Mouse (Mus musculus) hindbrain, embryonic 14.5 days (tissue): ENCODE measurements around the gene Gabrg3. TPM values are rescaled to one million over a fixed set of nuclear protein-coding genes. Genes with fewer than 3 reads are reported as not detected.

Experiments
- ATAC-seq: fragments of 200-750 bp; cut with Nextera tagmentation; 2 replicates; pipeline ENCODE4 v1.8.0; 2017; ENCODE audit warnings: moderate number of reproducible peaks, mild to moderate bottlenecking, moderate TSS enrichment, moderate library complexity; ENCODE audit not compliant: low FRiP score
- DNase-seq: peaks from one replicate; pipeline ENCODE4 v3.0.0-alpha.2; 2015; ENCODE audit warnings: low spot score
- H3K27ac ChIP-seq: fragments of 300-500 bp; sonication (generic); 2 replicates; pipeline ENCODE4 v1.5.1; 2014; ENCODE audit warnings: mild to moderate bottlenecking, moderate library complexity
- H3K27me3 ChIP-seq: fragments of 300-500 bp; sonication (generic); 2 replicates; pipeline ENCODE4 v1.6.1; 2014; ENCODE audit warnings: mild to moderate bottlenecking, low read length, mixed read lengths; ENCODE audit not compliant: control insufficient read depth, insufficient read depth
- H3K36me3 ChIP-seq: fragments of 300-500 bp; sonication (generic); replicated peaks from 2 replicates; pipeline ENCODE4 v1.6.1; 2014; ENCODE audit not compliant: control insufficient read depth, insufficient read depth
- H3K4me1 ChIP-seq: fragments of 300-500 bp; sonication (generic); replicated peaks from 2 replicates; pipeline ENCODE4 v1.6.1; 2014; ENCODE audit warnings: antibody characterized with exemption, low read length, mixed read lengths; ENCODE audit not compliant: control insufficient read depth, insufficient read depth
- H3K4me2 ChIP-seq: fragments of 300-500 bp; sonication (generic); replicated peaks from 2 replicates; pipeline ENCODE4 v1.6.1; 2014; ENCODE audit warnings: mild to moderate bottlenecking, moderate library complexity
- H3K4me3 ChIP-seq: fragments of 300-500 bp; sonication (generic); replicated peaks from 2 replicates; pipeline ENCODE4 v1.5.1; 2014; ENCODE audit warnings: mild to moderate bottlenecking, low read length
- H3K9ac ChIP-seq: fragments of 300-500 bp; sonication (generic); 2 replicates; pipeline ENCODE4 v1.6.1; 2014
- H3K9me3 ChIP-seq: fragments of 300-500 bp; sonication (generic); 2 replicates; pipeline ENCODE4 v1.6.1; 2016; ENCODE audit warnings: low read length; ENCODE audit not compliant: control insufficient read depth
- WGBS: fragments of 180-500 bp; shearing (Covaris S2); extraction: QIAGEN DNeasy Blood & Tissue Kit; methylation state at CpG from one replicate; pipeline ENCODE4 v1.1.7; 2014; 5-methylcytosine and 5-hydroxymethylcytosine counted together
- polyA plus RNA-seq: library from polyadenylated mRNA; unstranded; fragments of >200 nt; fragmentation: Nextera tagmentation; extraction: Ambion mirVana; gene quantifications from 2 replicates; pipeline ENCODE4 v1.2.1, GENCODE M21; 2014

Gabrg3 gene
- polyA plus RNA-seq, 1 experiment from 2014 or later = 9.9 TPM

DNA sequence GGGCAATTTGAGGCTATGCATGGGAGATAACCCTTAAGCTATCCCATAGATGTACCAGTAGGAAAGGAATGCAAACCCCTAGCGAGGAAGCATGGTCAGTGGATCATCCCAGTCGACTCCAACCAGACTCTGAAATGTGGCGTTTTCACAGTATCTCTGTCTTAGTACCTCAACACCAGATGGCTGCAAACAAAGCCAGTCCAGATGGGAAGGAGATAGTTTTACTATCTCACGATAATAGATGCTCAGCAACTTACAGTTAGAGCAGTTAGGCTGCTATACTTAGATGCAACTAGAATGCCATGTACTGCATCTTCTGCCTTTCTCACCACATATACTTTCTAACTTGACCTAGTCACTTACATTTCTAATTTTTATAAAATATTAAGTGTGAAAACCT is 56.7 kb downstream of the Gabrg3 start:
- ATAC-seq (no peak), DNase-seq (no peak)
- no peaks in the 10 kb centered on the region for H3K9me3 ChIP-seq
- no peak overlapping the region for H3K4me2 ChIP-seq
- 90% methylated on average over 4 of the region's 4 CpGs for WGBS
- H3K27me3 ChIP-seq = no peaks in the 10 kb centered on the region
- H3K27ac ChIP-seq = no peak overlapping the region
- H3K36me3 ChIP-seq = no peaks in the 10 kb centered on the region
- no peaks in the 10 kb centered on the region for H3K4me1 ChIP-seq
- no peak overlapping the region for H3K4me3 ChIP-seq
- no peak overlapping the region for H3K9ac ChIP-seq

GRCm38 (mm10) chr7:57324473-57324872 is 62.5 kb downstream of the Gabrg3 start:
- H3K36me3 ChIP-seq = no peaks in the 10 kb centered on the region
- no peak overlapping the region for H3K4me2 ChIP-seq
- no peak overlapping the region for H3K9ac ChIP-seq
- WGBS = 51% methylated on average over 3 of the region's 3 CpGs
- no peaks in the 10 kb centered on the region for H3K4me1 ChIP-seq
- no peak overlapping the region for H3K4me3 ChIP-seq
- no peak overlapping the region for H3K27ac ChIP-seq
- ATAC-seq (no peak), DNase-seq (peak; percentile 36)
- H3K9me3 ChIP-seq = no peaks in the 10 kb centered on the region
- no peaks in the 10 kb centered on the region for H3K27me3 ChIP-seq

DNA sequence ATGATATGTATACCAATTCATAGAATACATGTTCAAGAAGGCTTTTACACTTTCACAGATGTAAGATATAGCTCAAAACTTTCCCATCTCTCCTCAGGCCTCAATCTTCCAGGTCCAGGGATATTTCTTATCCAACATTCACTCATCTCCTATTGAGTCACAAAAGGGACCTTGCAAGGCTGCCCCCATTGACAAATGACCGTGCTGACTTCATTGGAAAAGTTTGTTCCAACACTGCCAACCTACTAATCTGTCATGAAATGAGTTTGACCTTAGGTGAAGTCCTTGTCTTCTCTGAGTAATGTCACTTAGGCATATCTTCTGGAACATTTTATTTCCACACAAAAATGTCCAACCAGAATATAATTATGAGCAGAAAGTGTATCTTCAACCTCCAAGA is 64.9 kb downstream of the Gabrg3 start:
- no peak overlapping the region for H3K9ac ChIP-seq
- H3K4me3 ChIP-seq = no peak overlapping the region
- no peak overlapping the region for H3K27ac ChIP-seq
- 78% methylated on average over 1 of the region's 1 CpGs for WGBS
- DNase-seq (no peak), ATAC-seq (no peak)
- no peaks in the 10 kb centered on the region for H3K27me3 ChIP-seq
- H3K9me3 ChIP-seq = no peaks in the 10 kb centered on the region
- H3K36me3 ChIP-seq = no peaks in the 10 kb centered on the region
- no peaks in the 10 kb centered on the region for H3K4me1 ChIP-seq
- H3K4me2 ChIP-seq = no peak overlapping the region

DNA sequence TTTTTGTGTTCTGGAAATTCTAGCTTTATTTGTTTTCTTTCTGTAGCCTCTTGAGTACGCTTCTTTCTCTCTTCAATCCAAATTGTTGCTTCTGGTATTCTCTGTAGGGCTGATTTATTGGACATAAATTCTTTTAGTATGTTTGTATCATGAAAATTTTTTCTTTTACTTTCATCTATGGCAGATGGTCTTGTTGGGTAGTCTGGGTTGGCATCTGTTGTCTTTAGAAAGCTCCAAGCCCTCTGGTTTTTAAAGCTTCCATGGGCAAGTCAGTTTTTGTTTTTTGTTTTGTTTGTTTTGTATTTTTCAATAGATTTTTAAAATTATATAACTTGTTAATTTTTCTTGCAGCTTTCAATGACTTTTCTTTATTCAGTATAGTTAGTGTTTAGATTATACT is 72.0 kb downstream of the Gabrg3 start:
- no peak for DNase-seq
- Histone ChIP-seq H3K9ac (no peak overlapping the region), H3K36me3 (no peaks in the 10 kb centered on the region), H3K27me3 (no peaks in the 10 kb centered on the region), H3K4me3 (no peak overlapping the region), H3K4me2 (no peak overlapping the region), H3K9me3 (no peaks in the 10 kb centered on the region), H3K4me1 (no peaks in the 10 kb centered on the region), H3K27ac (no peak overlapping the region)
- no peak for ATAC-seq
- 79% methylated on average over 1 of the region's 1 CpGs for WGBS

- no peak for ATAC-seq
- H3K27me3 ChIP-seq = no peaks in the 10 kb centered on the region
- DNase-seq = no peak
- H3K9ac ChIP-seq = no peak overlapping the region
- no peaks in the 10 kb centered on the region for H3K9me3 ChIP-seq
- 90% methylated on average over 2 of the region's 2 CpGs for WGBS
- H3K4me2 ChIP-seq = no peak overlapping the region
- no peaks in the 10 kb centered on the region for H3K36me3 ChIP-seq
- no peak overlapping the region for H3K27ac ChIP-seq
- no peaks in the 10 kb centered on the region for H3K4me1 ChIP-seq
- no peak overlapping the region for H3K4me3 ChIP-seq
Observed at GRCm38 (mm10) chr7:57312018-57312417, 75.0 kb downstream of the Gabrg3 start.

- Histone ChIP-seq H3K4me3 (no peak overlapping the region), H3K27ac (no peak overlapping the region), H3K4me2 (no peak overlapping the region), H3K9me3 (no peaks in the 10 kb centered on the region), H3K9ac (no peak overlapping the region), H3K27me3 (no peaks in the 10 kb centered on the region), H3K4me1 (no peaks in the 10 kb centered on the region), H3K36me3 (no peaks in the 10 kb centered on the region)
- ATAC-seq (no peak), DNase-seq (no peak)
- WGBS = 79% methylated on average over 1 of the region's 1 CpGs
Observed at GRCm38 (mm10) chr7:57307337-57307736, 79.7 kb downstream of the Gabrg3 start.

DNA sequence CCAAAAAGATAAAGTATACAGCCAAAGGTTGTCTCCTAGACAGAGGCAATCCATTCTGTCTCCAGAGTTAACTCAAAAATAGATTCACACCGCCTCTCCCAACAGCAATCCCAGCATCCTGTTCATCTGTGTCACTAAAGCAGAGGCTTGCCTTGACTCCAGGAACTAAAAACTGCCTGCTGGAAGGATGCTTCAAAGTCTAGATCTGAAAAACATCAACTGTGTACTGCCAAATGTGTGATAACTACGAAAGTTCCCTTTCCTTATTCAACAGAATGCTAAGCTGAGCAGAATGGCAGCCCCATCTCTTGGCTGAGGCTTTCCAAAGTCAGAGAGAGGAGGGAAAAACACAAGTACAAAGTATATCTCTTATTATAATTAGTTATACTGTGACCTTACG is 90.3 kb downstream of the Gabrg3 start:
- Histone ChIP-seq H3K9me3 (no peaks in the 10 kb centered on the region), H3K4me2 (no peak overlapping the region), H3K27ac (no peak overlapping the region), H3K4me1 (no peaks in the 10 kb centered on the region), H3K9ac (no peak overlapping the region), H3K36me3 (no peaks in the 10 kb centered on the region), H3K27me3 (no peaks in the 10 kb centered on the region), H3K4me3 (no peak overlapping the region)
- 85% methylated on average over 3 of the region's 3 CpGs for WGBS
- ATAC-seq = no peak
- no peak for DNase-seq

GRCm38 (mm10) chr7:57294127-57294526 is 92.9 kb downstream of the Gabrg3 start:
- H3K4me1 ChIP-seq = no peaks in the 10 kb centered on the region
- H3K4me3 ChIP-seq = no peak overlapping the region
- no peak overlapping the region for H3K4me2 ChIP-seq
- DNase-seq = no peak
- ATAC-seq = no peak
- H3K27me3 ChIP-seq = no peaks in the 10 kb centered on the region
- WGBS = 82% methylated on average over 1 of the region's 1 CpGs
- H3K36me3 ChIP-seq = no peaks in the 10 kb centered on the region
- H3K9ac ChIP-seq = no peak overlapping the region
- H3K9me3 ChIP-seq = no peaks in the 10 kb centered on the region
- no peak overlapping the region for H3K27ac ChIP-seq

GRCm38 (mm10) chr7:57293564-57293963 is 93.4 kb downstream of the Gabrg3 start:
- WGBS = 85% methylated on average over 6 of the region's 6 CpGs
- no peak overlapping the region for H3K4me2 ChIP-seq
- H3K36me3 ChIP-seq = no peaks in the 10 kb centered on the region
- no peak overlapping the region for H3K27ac ChIP-seq
- no peak for DNase-seq
- H3K4me3 ChIP-seq = no peak overlapping the region
- H3K27me3 ChIP-seq = no peaks in the 10 kb centered on the region
- ATAC-seq = no peak
- no peaks in the 10 kb centered on the region for H3K9me3 ChIP-seq
- H3K9ac ChIP-seq = no peak overlapping the region
- H3K4me1 ChIP-seq = no peaks in the 10 kb centered on the region

- Histone ChIP-seq H3K27me3 (no peaks in the 10 kb centered on the region), H3K4me2 (no peak overlapping the region), H3K4me3 (no peak overlapping the region), H3K9me3 (no peaks in the 10 kb centered on the region), H3K36me3 (no peaks in the 10 kb centered on the region), H3K4me1 (no peaks in the 10 kb centered on the region), H3K27ac (no peak overlapping the region), H3K9ac (no peak overlapping the region)
- WGBS = 92% methylated on average over 6 of the region's 6 CpGs
- ATAC-seq (no peak), DNase-seq (no peak)
Observed at GRCm38 (mm10) chr7:57283186-57283585, 103.8 kb downstream of the Gabrg3 start.
